Mouse (Mus musculus) intestine, postnatal 0 days (tissue): Measurements from ENCODE around the gene Wdr78. TPM values are rescaled to one million over a fixed set of nuclear protein-coding genes. Genes with fewer than 3 reads are reported as not detected.

Experiments
- ATAC-seq: fragments of 200-750 bp; cut with Nextera tagmentation; 2 replicates; pipeline ENCODE4 v1.8.0; 2017; ENCODE audit warnings: mild to moderate bottlenecking, moderate TSS enrichment, moderate library complexity
- H3K27ac ChIP-seq: fragments of 300-500 bp; sonication (generic); 2 replicates; pipeline ENCODE4 v1.5.1; 2014; ENCODE audit warnings: mild to moderate bottlenecking, low read depth, low read length, moderate library complexity
- H3K27me3 ChIP-seq: fragments of 300-500 bp; sonication (generic); replicated peaks from 2 replicates; pipeline ENCODE4 v1.6.1; 2014; ENCODE audit warnings: low read length, mixed read lengths; ENCODE audit not compliant: control insufficient read depth, insufficient read depth
- H3K36me3 ChIP-seq: fragments of 300-500 bp; sonication (generic); 2 replicates; pipeline ENCODE4 v1.6.1; 2014; ENCODE audit warnings: mild to moderate bottlenecking, moderate library complexity; ENCODE audit not compliant: control insufficient read depth, insufficient read depth
- H3K4me1 ChIP-seq: fragments of 300-500 bp; sonication (generic); replicated peaks from 2 replicates; pipeline ENCODE4 v1.6.1; 2014; ENCODE audit warnings: antibody characterized with exemption, low read length, mixed read lengths; ENCODE audit not compliant: control insufficient read depth, insufficient read depth
- H3K4me2 ChIP-seq: fragments of 300-500 bp; sonication (generic); replicated peaks from 2 replicates; pipeline ENCODE4 v1.6.1; 2014; ENCODE audit warnings: low read depth, mild to moderate bottlenecking, moderate library complexity
- H3K4me3 ChIP-seq: fragments of 300-500 bp; sonication (generic); 2 replicates; pipeline ENCODE4 v1.5.1; 2014; ENCODE audit warnings: low read depth, low read length
- H3K9ac ChIP-seq: fragments of 300-500 bp; sonication (generic); 2 replicates; pipeline ENCODE4 v1.6.1; 2014; ENCODE audit warnings: mild to moderate bottlenecking, low read depth, low read length
- H3K9me3 ChIP-seq: fragments of 300-500 bp; sonication (generic); 2 replicates; pipeline ENCODE4 v1.6.1; 2016; ENCODE audit warnings: mixed run types; ENCODE audit not compliant: control insufficient read depth
- CTCF ChIP-seq: sonication (generic); IDR thresholded peaks from 2 replicates; pipeline ENCODE4 v1.5.1; 2016; ENCODE audit warnings: low read depth, mild to moderate bottlenecking, control low read depth, antibody characterized with exemption, moderate library complexity
- WGBS: fragments of 180-500 bp; shearing (Covaris S2); extraction: QIAGEN DNeasy Blood & Tissue Kit; methylation state at CpG from one replicate; pipeline ENCODE4 v1.1.7; 2014; 5-methylcytosine and 5-hydroxymethylcytosine counted together
- polyA plus RNA-seq: library from polyadenylated mRNA; unstranded; fragments of >200 nt; fragmentation: Nextera tagmentation; extraction: Ambion mirVana; gene quantifications from 2 replicates; pipeline ENCODE4 v1.2.1, GENCODE M21; 2015

Wdr78 gene
- polyA plus RNA-seq, 1 experiment from 2014 or later = 0.37 TPM

- ATAC-seq = no peak
- 0 out of 2 replicates have a peak, but pooled peaks cover 3% of the 10 kb centered on the region for H3K4me1 ChIP-seq
- TF ChIP-seq CTCF = no peak
- no peaks in the 10 kb centered on the region for H3K9me3 ChIP-seq
- H3K36me3 ChIP-seq = no peaks in the 10 kb centered on the region
- whole genome bisulfite sequencing = 96% methylated on average over 4 of the region's 4 CpGs
- H3K4me3 ChIP-seq = no peak overlapping the region
- H3K4me2 ChIP-seq = no peak overlapping the region
- H3K27me3 ChIP-seq = no peaks in the 10 kb centered on the region
- H3K9ac ChIP-seq = no peak overlapping the region
- no peak overlapping the region for H3K27ac ChIP-seq
These were observed 103.6 kb downstream of the Wdr78 start for GRCm38 (mm10) chr4:103010734-103011133.

DNA sequence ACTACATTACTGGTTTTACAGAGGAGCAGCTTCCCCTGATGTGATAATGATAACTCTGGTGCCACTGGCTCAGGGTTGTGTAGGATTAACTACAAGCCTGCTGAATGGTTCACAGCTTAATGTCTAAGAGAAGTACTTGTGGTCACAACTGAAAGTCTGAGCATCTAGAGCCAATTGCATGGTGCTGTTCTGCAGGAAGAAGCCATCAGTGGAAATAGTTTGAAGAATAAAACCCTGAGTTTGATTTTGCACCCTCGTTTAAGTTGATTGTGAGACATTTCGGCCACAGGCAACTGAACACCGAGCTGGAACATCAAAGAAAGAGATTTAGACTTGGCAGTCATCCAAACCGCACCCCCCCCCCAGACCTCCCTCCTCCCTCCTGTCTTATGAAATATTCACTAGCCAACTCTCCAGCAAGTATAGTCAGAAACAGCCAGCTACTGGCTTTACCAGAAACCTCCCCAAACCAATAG lies 107.4 kb downstream of the Wdr78 start:
- no peak for ATAC-seq
- 17% methylated on average over 4 of the region's 4 CpGs for WGBS
- H3K27me3 ChIP-seq = no peaks in the 10 kb centered on the region
- H3K27ac ChIP-seq = no peak overlapping the region
- H3K36me3 ChIP-seq = no peaks in the 10 kb centered on the region
- no peak overlapping the region for H3K4me3 ChIP-seq
- no peak overlapping the region for H3K4me2 ChIP-seq
- no peak overlapping the region for H3K9ac ChIP-seq
- H3K4me1 ChIP-seq = no peaks in the 10 kb centered on the region
- no peaks in the 10 kb centered on the region for H3K9me3 ChIP-seq
- no peak for TF ChIP-seq CTCF

DNA sequence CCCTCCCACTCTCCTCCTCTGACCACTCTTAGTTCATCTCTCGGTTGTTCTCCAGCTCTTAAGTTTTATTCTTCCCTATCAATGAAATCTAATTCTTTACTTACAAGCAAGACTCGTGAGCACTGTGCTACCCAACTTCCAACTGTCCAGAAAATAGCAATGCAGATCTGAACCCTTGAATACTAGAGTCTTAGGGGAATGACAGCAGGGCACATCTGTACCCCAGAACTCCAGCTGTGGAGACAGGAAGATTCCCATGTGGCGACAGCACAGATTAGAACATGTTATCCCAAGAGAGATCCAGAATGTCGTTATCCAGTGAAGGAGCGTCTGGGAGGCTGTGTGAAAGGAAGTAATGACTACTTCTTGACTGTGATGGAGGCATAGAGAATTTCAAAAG lies 108.1 kb downstream of the Wdr78 start:
- no peak for TF ChIP-seq CTCF
- no peak overlapping the region for H3K4me2 ChIP-seq
- no peak overlapping the region for H3K9ac ChIP-seq
- no peak overlapping the region for H3K27ac ChIP-seq
- no peaks in the 10 kb centered on the region for H3K4me1 ChIP-seq
- no peaks in the 10 kb centered on the region for H3K27me3 ChIP-seq
- no peak for ATAC-seq
- no peaks in the 10 kb centered on the region for H3K36me3 ChIP-seq
- 77% methylated on average over 5 of the region's 5 CpGs for WGBS
- no peak overlapping the region for H3K4me3 ChIP-seq
- no peaks in the 10 kb centered on the region for H3K9me3 ChIP-seq

DNA sequence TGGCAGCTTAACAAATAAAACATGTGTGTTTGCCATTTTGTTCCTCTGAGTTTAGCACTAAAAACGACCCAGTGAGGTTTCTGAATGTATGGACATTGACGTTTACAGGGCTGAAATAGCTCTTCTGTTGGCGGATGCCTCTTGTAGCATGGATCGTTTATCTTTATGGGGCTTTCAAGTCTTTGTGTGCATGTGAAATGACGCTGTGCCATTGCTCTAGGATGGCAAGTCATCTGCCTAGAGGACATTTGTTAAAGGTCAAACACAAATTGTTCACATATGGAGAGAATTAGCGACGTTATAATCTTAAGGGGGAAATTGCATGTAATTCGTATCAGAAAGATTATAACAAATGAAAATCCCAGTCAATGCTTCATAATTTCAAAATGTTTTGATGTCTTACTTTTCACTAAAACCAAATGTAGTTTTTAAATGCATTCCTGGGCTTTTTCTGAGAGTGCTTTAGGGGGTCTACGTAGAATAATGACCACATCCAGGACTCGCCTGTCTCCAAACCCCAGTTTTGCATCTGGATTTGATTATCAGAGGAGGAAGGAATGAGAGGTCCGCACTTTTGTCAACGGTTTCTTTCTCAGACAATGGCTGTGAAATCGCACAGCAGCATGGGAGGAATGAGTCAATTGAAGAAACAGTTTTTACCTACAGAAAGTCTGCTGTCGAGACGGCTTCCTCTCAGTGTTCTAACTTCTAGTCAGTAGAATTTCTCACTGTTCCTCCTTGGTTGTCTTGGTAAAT lies 109.0 kb downstream of the Wdr78 start:
- no peak overlapping the region for H3K4me3 ChIP-seq
- no peak overlapping the region for H3K27ac ChIP-seq
- no peak for ATAC-seq
- no peak for TF ChIP-seq CTCF
- no peak overlapping the region for H3K9ac ChIP-seq
- no peaks in the 10 kb centered on the region for H3K9me3 ChIP-seq
- H3K4me2 ChIP-seq = no peak overlapping the region
- no peaks in the 10 kb centered on the region for H3K36me3 ChIP-seq
- 73% methylated on average over 15 of the region's 15 CpGs for WGBS
- H3K4me1 ChIP-seq = no peaks in the 10 kb centered on the region
- no peaks in the 10 kb centered on the region for H3K27me3 ChIP-seq

- no peak for TF ChIP-seq CTCF
- Histone ChIP-seq H3K4me3 (no peak overlapping the region), H3K9me3 (no peaks in the 10 kb centered on the region), H3K27ac (no peak overlapping the region), H3K9ac (no peak overlapping the region), H3K4me1 (no peaks in the 10 kb centered on the region), H3K4me2 (no peak overlapping the region), H3K27me3 (no peaks in the 10 kb centered on the region), H3K36me3 (no peaks in the 10 kb centered on the region)
- ATAC-seq = no peak
- WGBS = 90% methylated on average over 4 of the region's 4 CpGs
These were observed 109.7 kb downstream of the Wdr78 start for GRCm38 (mm10) chr4:103004681-103005080.

DNA sequence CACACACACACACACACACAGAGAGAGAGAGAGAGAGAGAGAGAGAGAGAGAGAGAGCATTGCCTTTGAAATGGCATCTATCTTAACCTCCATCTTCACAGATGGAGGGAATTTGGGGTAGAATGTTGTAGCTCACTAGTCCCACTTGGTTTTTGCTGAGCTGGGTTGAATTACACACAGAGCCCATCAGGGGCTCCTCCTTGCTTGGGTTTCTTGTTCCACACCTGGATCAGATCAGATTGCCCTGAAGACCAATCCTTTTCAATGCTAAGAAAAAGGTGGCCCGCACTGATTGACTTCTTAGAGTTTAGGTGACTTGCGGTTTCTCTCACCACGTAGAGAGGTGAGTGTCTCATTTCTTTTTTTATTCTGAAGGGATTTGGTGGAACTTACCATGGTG lies 122.7 kb downstream of the Wdr78 start:
- ATAC-seq = no peak
- H3K4me3 ChIP-seq = no peak overlapping the region
- WGBS = 82% methylated on average over 3 of the region's 3 CpGs
- H3K36me3 ChIP-seq = no peaks in the 10 kb centered on the region
- no peak overlapping the region for H3K27ac ChIP-seq
- no peaks in the 10 kb centered on the region for H3K27me3 ChIP-seq
- no peak overlapping the region for H3K4me2 ChIP-seq
- H3K9ac ChIP-seq = no peak overlapping the region
- H3K4me1 ChIP-seq = no peaks in the 10 kb centered on the region
- no peaks in the 10 kb centered on the region for H3K9me3 ChIP-seq
- no peak for TF ChIP-seq CTCF
